Mouse (Mus musculus): ENCODE measurements around the gene Sgsh. TPM values are rescaled to one million over a fixed set of nuclear protein-coding genes. Genes with fewer than 3 reads are reported as not detected.

Sgsh gene
- polyA plus RNA-seq, 1 experiment = 43.1 TPM

- WGBS = 27% methylated on average over 2 of the region's 2 CpGs
- H3K27me3 ChIP-seq (ENCODE audit: control insufficient read depth, insufficient read depth, low read length) = no peaks in the 10 kb centered on the region
- DNase-seq (ENCODE audit: low read depth in 1 of 2, low spot score in 2 of 2) = no peak
- H3K4me1 ChIP-seq (ENCODE audit: control insufficient read depth, insufficient read depth, insufficient read length) = peaks cover 6% of the 10 kb centered on the region; the same call in 1 of the 2 replicates
- TF ChIP-seq POLR2A (IDR thresholded peaks at IDR 0.05; ENCODE audit: low read depth, low read length) (no peak), CTCF (IDR thresholded peaks at IDR 0.05; ENCODE audit: extremely low read depth, insufficient read depth, insufficient read length, insufficient replicate concordance) (no peak)
- H3K4me3 ChIP-seq (ENCODE audit: extremely low read depth, insufficient read depth, insufficient read length) = no peak overlapping the region
- peaks cover 8% of the 10 kb centered on the region for H3K36me3 ChIP-seq (ENCODE audit: control insufficient read depth, insufficient read depth, low read length)
- H3K27ac ChIP-seq (ENCODE audit: insufficient read depth, low read length) = no peak overlapping the region
Observed at GRCm38 (mm10) chr11:119300986-119301385, 54.4 kb downstream of the Sgsh start.

GRCm38 (mm10) chr11:119300246-119300935 is 54.9 kb downstream of the Sgsh start:
- H3K4me1 ChIP-seq (ENCODE audit: control insufficient read depth, insufficient read depth, insufficient read length) = peaks cover 6% of the 10 kb centered on the region; the same call in 1 of the 2 replicates
- no peaks in the 10 kb centered on the region for H3K27me3 ChIP-seq (ENCODE audit: control insufficient read depth, insufficient read depth, low read length)
- WGBS = 3% methylated on average over 31 of the region's 31 CpGs
- peak overlapping the region; percentile 69; the same call in 1 of the 2 replicates for H3K27ac ChIP-seq (ENCODE audit: insufficient read depth, low read length)
- DNase-seq (ENCODE audit: low read depth in 1 of 2, low spot score in 2 of 2) = no peak
- H3K4me3 ChIP-seq (ENCODE audit: extremely low read depth, insufficient read depth, insufficient read length) = peak overlapping the region; percentile 99
- TF ChIP-seq CTCF (IDR thresholded peaks at IDR 0.05; ENCODE audit: extremely low read depth, insufficient read depth, insufficient read length, insufficient replicate concordance) = no peak
- TF ChIP-seq POLR2A (IDR thresholded peaks at IDR 0.05; ENCODE audit: low read depth, low read length) = no peak
- peaks cover 12% of the 10 kb centered on the region for H3K36me3 ChIP-seq (ENCODE audit: control insufficient read depth, insufficient read depth, low read length)

GRCm38 (mm10) chr11:119299391-119300245 is 55.7 kb downstream of the Sgsh start, which contains the start of gene Eif4a3:
Gene Eif4a3, minus strand, starts transcription at chr11:119300089.
- Histone ChIP-seq H3K4me1 (ENCODE audit: control insufficient read depth, insufficient read depth, insufficient read length) (peaks cover 6% of the 10 kb centered on the region; the same call in 1 of the 2 replicates), H3K27me3 (ENCODE audit: control insufficient read depth, insufficient read depth, low read length) (no peaks in the 10 kb centered on the region), H3K27ac (ENCODE audit: insufficient read depth, low read length) (peak within 1 kb of the TSS; percentile 88), H3K36me3 (ENCODE audit: control insufficient read depth, insufficient read depth, low read length) (peaks cover 17% of the 10 kb centered on the region), H3K4me3 (ENCODE audit: extremely low read depth, insufficient read depth, insufficient read length) (peak within 1 kb of the TSS; percentile 99)
- TF ChIP-seq CTCF (IDR thresholded peaks at IDR 0.05; ENCODE audit: extremely low read depth, insufficient read depth, insufficient read length, insufficient replicate concordance) (no peak), POLR2A (IDR thresholded peaks at IDR 0.05; ENCODE audit: low read depth, low read length) (peak; percentile 56)
- under 1% methylated on average over 89 of the region's 89 CpGs for WGBS
- DNase-seq (ENCODE audit: low read depth in 1 of 2, low spot score in 2 of 2) = peak; percentile 96

GRCm38 (mm10) chr11:119298917-119299316 is 56.4 kb downstream of the Sgsh start:
- Histone ChIP-seq H3K36me3 (ENCODE audit: control insufficient read depth, insufficient read depth, low read length) (peaks cover 24% of the 10 kb centered on the region), H3K27ac (ENCODE audit: insufficient read depth, low read length) (no peak overlapping the region)
- WGBS = 12% methylated on average over 7 of the region's 7 CpGs

GRCm38 (mm10) chr11:119297996-119298395 is 57.3 kb downstream of the Sgsh start:
- H3K27ac ChIP-seq (ENCODE audit: insufficient read depth, low read length) = no peak overlapping the region
- no peak for DNase-seq (ENCODE audit: low read depth in 1 of 2, low spot score in 2 of 2)
- H3K4me3 ChIP-seq (ENCODE audit: extremely low read depth, insufficient read depth, insufficient read length) = no peak overlapping the region
- H3K27me3 ChIP-seq (ENCODE audit: control insufficient read depth, insufficient read depth, low read length) = no peaks in the 10 kb centered on the region
- TF ChIP-seq CTCF (IDR thresholded peaks at IDR 0.05; ENCODE audit: extremely low read depth, insufficient read depth, insufficient read length, insufficient replicate concordance) = no peak
- TF ChIP-seq POLR2A (IDR thresholded peaks at IDR 0.05; ENCODE audit: low read depth, low read length) = no peak
- WGBS = 31% methylated on average over 6 of the region's 6 CpGs
- peaks cover 6% of the 10 kb centered on the region; the same call in 1 of the 2 replicates for H3K4me1 ChIP-seq (ENCODE audit: control insufficient read depth, insufficient read depth, insufficient read length)
- H3K36me3 ChIP-seq (ENCODE audit: control insufficient read depth, insufficient read depth, low read length) = peaks cover 33% of the 10 kb centered on the region

More at GRCm38 (mm10) chr11:119298917-119299316, 56.4 kb downstream of the Sgsh start:
- Histone ChIP-seq H3K4me3 (ENCODE audit: extremely low read depth, insufficient read depth, insufficient read length) (peak overlapping the region; percentile 99), H3K4me1 (ENCODE audit: control insufficient read depth, insufficient read depth, insufficient read length) (peaks cover 6% of the 10 kb centered on the region; the same call in 1 of the 2 replicates), H3K27me3 (ENCODE audit: control insufficient read depth, insufficient read depth, low read length) (no peaks in the 10 kb centered on the region)
- no peak for DNase-seq (ENCODE audit: low read depth in 1 of 2, low spot score in 2 of 2)
- TF ChIP-seq POLR2A (IDR thresholded peaks at IDR 0.05; ENCODE audit: low read depth, low read length) = no peak
- TF ChIP-seq CTCF (IDR thresholded peaks at IDR 0.05; ENCODE audit: extremely low read depth, insufficient read depth, insufficient read length, insufficient replicate concordance) = no peak

Other genes with a start within 250 kb of the Sgsh start
- 3.9 and 4.6 TPM in 2 replicates for gene Tbc1d16, start 127.0 kb downstream of the Sgsh start, polyA plus RNA-seq (2012; rRNA removed)
- gene Ccdc40, start 127.0 kb downstream of the Sgsh start, polyA plus RNA-seq (2012; rRNA removed) = 0.47 TPM in 2 replicates
- gene Gaa, start 87.6 kb downstream of the Sgsh start, polyA plus RNA-seq (2012; rRNA removed) = 68.2 and 81.1 TPM in 2 replicates
- gene Eif4a3, start 55.4 kb downstream of the Sgsh start, polyA plus RNA-seq (2012; rRNA removed) = 73.4 and 97.6 TPM in 2 replicates
- 0.02 and 0.05 TPM in 2 replicates for gene Card14, start 47.8 kb downstream of the Sgsh start, polyA plus RNA-seq (2012; rRNA removed)
- 28.3 and 35.8 TPM in 2 replicates for gene Slc26a11, start within 50 bp of the Sgsh start, polyA plus RNA-seq (2012; rRNA removed)
- gene Rnf213, start 37.6 kb upstream of the Sgsh start, polyA plus RNA-seq (2012; rRNA removed) = 27.4 and 29.1 TPM in 2 replicates
- 15.7 and 20.6 TPM in 2 replicates for gene Endov, start 135.8 kb upstream of the Sgsh start, polyA plus RNA-seq (2012; rRNA removed)
- 0.02 and 0.06 TPM in 2 replicates for gene Nptx1, start 192.2 kb upstream of the Sgsh start, polyA plus RNA-seq (2012; rRNA removed)
- 18.0 and 22.3 TPM in 2 replicates for gene Rptor, start 247.4 kb upstream of the Sgsh start, polyA plus RNA-seq (2012; rRNA removed)

Data from spleen, adult 2 months (tissue).